Mouse (Mus musculus): Measurements from ENCODE around the gene Gm20479. TPM values are rescaled to one million over a fixed set of nuclear protein-coding genes. Genes with fewer than 3 reads are reported as not detected.

Gene Gm20479
- polyA plus RNA-seq (2012; rRNA removed): not detected in 2 replicates

GRCm38 (mm10) chr7:27356861-27357594 is at the start of gene Gm20479:
Gene Gm20479, minus strand, starts transcription at chr7:27357419.

GRCm38 (mm10) chr7:27355745-27356240 is 1.4 kb downstream of the Gm20479 start, which contains the start of gene Shkbp1:
Gene Shkbp1, minus strand, starts transcription at chr7:27356019.

GRCm38 (mm10) chr7:27337175-27337853 is 19.9 kb downstream of the Gm20479 start, which contains the start of gene Ltbp4:
Gene Ltbp4, minus strand, starts transcription at chr7:27337692.

Other genes starting within 250 kb of the Gm20479 start
- gene Cyp2f2, start 237.5 kb downstream of the Gm20479 start, polyA plus RNA-seq (2012; rRNA removed): 3.6 TPM in 1 of 2 replicates, not detected in the other
- gene Cyp2t4, start 203.7 kb downstream of the Gm20479 start, polyA plus RNA-seq (2012; rRNA removed): not detected in 2 replicates
- 113 and 115 TPM in 2 replicates for gene Egln2, start 190.6 kb downstream of the Gm20479 start, polyA plus RNA-seq (2012; rRNA removed)
- 76.1 and 88.2 TPM in 2 replicates for gene Rab4b, start 178.5 kb downstream of the Gm20479 start, polyA plus RNA-seq (2012; rRNA removed)
- gene Gm21983, start 176.3 kb downstream of the Gm20479 start, polyA plus RNA-seq (2012; rRNA removed): 0.36 and 0.84 TPM in 2 replicates
- gene Mia, start 176.3 kb downstream of the Gm20479 start, polyA plus RNA-seq (2012; rRNA removed): 20.8 and 75.8 TPM in 2 replicates
- 9.2 and 9.6 TPM in 2 replicates for gene BC024978, start 161.6 kb downstream of the Gm20479 start, polyA plus RNA-seq (2012; rRNA removed)
- 391 and 412 TPM in 2 replicates for gene Snrpa, start 161.1 kb downstream of the Gm20479 start, polyA plus RNA-seq (2012; rRNA removed)
- 12.6 and 13.0 TPM in 2 replicates for gene Itpkc, start 128.8 kb downstream of the Gm20479 start, polyA plus RNA-seq (2012; rRNA removed)
- 42.3 and 43.1 TPM in 2 replicates for gene Coq8b, start 124.4 kb downstream of the Gm20479 start, polyA plus RNA-seq (2012; rRNA removed)
- gene Numbl, start 99.0 kb downstream of the Gm20479 start, polyA plus RNA-seq (2012; rRNA removed): 95.3 and 97.1 TPM in 2 replicates
- gene Ltbp4, start 19.7 kb downstream of the Gm20479 start, polyA plus RNA-seq (2012; rRNA removed): 23.4 and 35.0 TPM in 2 replicates
- gene Shkbp1, start 1.4 kb downstream of the Gm20479 start, polyA plus RNA-seq (2012; rRNA removed): 139 and 156 TPM in 2 replicates
- gene Sptbn4, start 90.3 kb upstream of the Gm20479 start, polyA plus RNA-seq (2012; rRNA removed): 19.9 and 20.5 TPM in 2 replicates
- 18.0 and 25.5 TPM in 2 replicates for gene Blvrb, start 90.6 kb upstream of the Gm20479 start, polyA plus RNA-seq (2012; rRNA removed)
- 12.0 and 16.2 TPM in 2 replicates for gene Sertad3, start 116.3 kb upstream of the Gm20479 start, polyA plus RNA-seq (2012; rRNA removed)
- gene Sertad1, start 129.5 kb upstream of the Gm20479 start, polyA plus RNA-seq (2012; rRNA removed): 6.8 and 10.9 TPM in 2 replicates
- gene Prx, start 141.9 kb upstream of the Gm20479 start, polyA plus RNA-seq (2012; rRNA removed): 2.2 and 3.5 TPM in 2 replicates
- 1.7 and 2.3 TPM in 2 replicates for gene Hipk4, start 165.8 kb upstream of the Gm20479 start, polyA plus RNA-seq (2012; rRNA removed)
- gene Pld3, start 195.8 kb upstream of the Gm20479 start, polyA plus RNA-seq (2012; rRNA removed): 131 and 151 TPM in 2 replicates
- 42.0 and 43.1 TPM in 2 replicates for gene 2310022A10Rik, start 195.8 kb upstream of the Gm20479 start, polyA plus RNA-seq (2012; rRNA removed)
- 70.1 and 73.9 TPM in 2 replicates for gene Akt2, start 234.1 kb upstream of the Gm20479 start, polyA plus RNA-seq (2012; rRNA removed)

Data from central nervous system, embryonic 14 days (tissue).